Mouse (Mus musculus) bone marrow macrophage, adult 2 months (primary cell): ENCODE data around the gene Gramd4.

Experiments
- CTCF ChIP-seq: IDR thresholded peaks from 2 replicates; pipeline ENCODE4 v1.5.1; 2012; ENCODE audit warnings: low read depth, mild to moderate bottlenecking, low read length, moderate library complexity
- POLR2A ChIP-seq: IDR thresholded peaks from 2 replicates; pipeline ENCODE4 v1.6.1; 2012; ENCODE audit warnings: mild to moderate bottlenecking, low read depth, low read length, borderline replicate concordance

GRCm38 (mm10) chr15:86061221-86061620 is 3.7 kb downstream of the Gramd4 start:
- TF ChIP-seq CTCF (no peak), POLR2A (no peak)
